Mouse (Mus musculus): ENCODE results near the gene Tstd2. TPM values are rescaled to one million over a fixed set of nuclear protein-coding genes. Genes with fewer than 3 reads are reported as not detected.

Gene Tstd2
- polyA plus RNA-seq, 1 experiment = 12.1 TPM

- H3K36me3 ChIP-seq (ENCODE audit: control insufficient read depth, insufficient read depth, low read length) = peaks cover 34% of the 10 kb centered on the region
- no peak overlapping the region for H3K4me3 ChIP-seq (ENCODE audit: extremely low read depth, insufficient read depth, insufficient read length)
- no peak overlapping the region for H3K27ac ChIP-seq (ENCODE audit: insufficient read depth, low read length)
- no peak for TF ChIP-seq CTCF (IDR thresholded peaks at IDR 0.05; ENCODE audit: extremely low read depth, insufficient read depth, insufficient read length, insufficient replicate concordance)
- TF ChIP-seq POLR2A (IDR thresholded peaks at IDR 0.05; ENCODE audit: low read depth, low read length) = no peak
- no peak for DNase-seq (ENCODE audit: low read depth in 1 of 2, low spot score in 2 of 2)
- H3K4me1 ChIP-seq (ENCODE audit: control insufficient read depth, insufficient read depth, insufficient read length) = no peaks in the 10 kb centered on the region
- WGBS = 95% methylated on average over 5 of the region's 5 CpGs
- no peaks in the 10 kb centered on the region for H3K27me3 ChIP-seq (ENCODE audit: control insufficient read depth, insufficient read depth, low read length)
Measured at GRCm38 (mm10) chr4:46177018-46177417, 38.5 kb upstream of the Tstd2 start.

DNA sequence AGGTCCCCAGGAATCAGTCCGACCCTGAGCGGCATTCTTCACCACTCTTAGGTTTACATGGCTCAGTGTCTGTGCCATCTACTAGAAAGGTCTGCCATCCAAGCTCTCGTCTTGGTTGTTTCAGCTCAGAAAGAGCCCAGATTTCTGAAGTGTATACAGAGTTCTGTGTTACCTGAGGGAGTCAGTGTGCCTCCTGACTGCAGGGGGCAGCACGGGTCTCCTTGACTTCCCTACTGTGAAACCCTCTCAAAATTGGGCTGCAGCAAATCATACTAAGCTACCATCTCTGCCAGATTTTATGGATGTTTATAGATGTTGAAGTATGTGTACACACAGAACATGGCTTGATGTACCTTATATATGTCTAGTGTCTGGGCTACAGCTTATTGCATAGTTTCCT lies 37.8 kb upstream of the Tstd2 start:
- Histone ChIP-seq H3K27me3 (ENCODE audit: control insufficient read depth, insufficient read depth, low read length) (no peaks in the 10 kb centered on the region), H3K4me1 (ENCODE audit: control insufficient read depth, insufficient read depth, insufficient read length) (no peaks in the 10 kb centered on the region), H3K36me3 (ENCODE audit: control insufficient read depth, insufficient read depth, low read length) (peaks cover 34% of the 10 kb centered on the region), H3K27ac (ENCODE audit: insufficient read depth, low read length) (no peak overlapping the region), H3K4me3 (ENCODE audit: extremely low read depth, insufficient read depth, insufficient read length) (no peak overlapping the region)
- no peak for TF ChIP-seq POLR2A (IDR thresholded peaks at IDR 0.05; ENCODE audit: low read depth, low read length)
- TF ChIP-seq CTCF (IDR thresholded peaks at IDR 0.05; ENCODE audit: extremely low read depth, insufficient read depth, insufficient read length, insufficient replicate concordance) = no peak
- DNase-seq (ENCODE audit: low read depth in 1 of 2, low spot score in 2 of 2) = no peak
- 84% methylated on average over 4 of the region's 4 CpGs for WGBS

DNA sequence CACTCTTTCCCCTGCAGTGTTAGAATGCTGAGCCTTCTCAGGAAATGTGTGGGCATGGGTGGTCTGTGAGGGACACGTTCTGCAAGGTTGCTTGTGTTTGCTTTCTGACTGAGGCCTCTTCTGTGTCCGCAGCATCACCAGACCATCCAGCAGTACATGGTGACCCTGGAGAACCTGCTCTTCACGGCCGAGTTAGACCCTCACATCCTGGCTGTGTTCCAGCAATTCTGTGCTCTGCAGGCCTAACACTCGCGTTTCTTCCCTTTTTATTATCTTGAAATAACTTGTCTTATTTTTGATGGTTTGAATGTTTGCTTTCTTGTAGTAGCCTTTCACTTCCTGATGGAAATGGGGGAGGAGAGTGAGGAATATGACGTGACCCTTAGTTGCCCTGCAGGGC lies 33.3 kb upstream of the Tstd2 start:
- WGBS = 67% methylated on average over 7 of the region's 7 CpGs

GRCm38 (mm10) chr4:46165831-46166230 lies 27.3 kb upstream of the Tstd2 start:
- Histone ChIP-seq H3K36me3 (ENCODE audit: control insufficient read depth, insufficient read depth, low read length) (peaks cover 53% of the 10 kb centered on the region), H3K4me3 (ENCODE audit: extremely low read depth, insufficient read depth, insufficient read length) (no peak overlapping the region), H3K27me3 (ENCODE audit: control insufficient read depth, insufficient read depth, low read length) (no peaks in the 10 kb centered on the region), H3K4me1 (ENCODE audit: control insufficient read depth, insufficient read depth, insufficient read length) (no peaks in the 10 kb centered on the region), H3K27ac (ENCODE audit: insufficient read depth, low read length) (no peak overlapping the region)
- DNase-seq (ENCODE audit: low read depth in 1 of 2, low spot score in 2 of 2) = no peak
- no peak for TF ChIP-seq POLR2A (IDR thresholded peaks at IDR 0.05; ENCODE audit: low read depth, low read length)
- no peak for TF ChIP-seq CTCF (IDR thresholded peaks at IDR 0.05; ENCODE audit: extremely low read depth, insufficient read depth, insufficient read length, insufficient replicate concordance)
- WGBS = 93% methylated on average over 5 of the region's 5 CpGs

More for the DNA sequence above, 33.3 kb upstream of the Tstd2 start:
- TF ChIP-seq CTCF (IDR thresholded peaks at IDR 0.05; ENCODE audit: extremely low read depth, insufficient read depth, insufficient read length, insufficient replicate concordance) = no peak
- TF ChIP-seq POLR2A (IDR thresholded peaks at IDR 0.05; ENCODE audit: low read depth, low read length) = no peak
- H3K27me3 ChIP-seq (ENCODE audit: control insufficient read depth, insufficient read depth, low read length) = no peaks in the 10 kb centered on the region
- no peak for DNase-seq (ENCODE audit: low read depth in 1 of 2, low spot score in 2 of 2)
- H3K36me3 ChIP-seq (ENCODE audit: control insufficient read depth, insufficient read depth, low read length) = peaks cover 57% of the 10 kb centered on the region
- no peak overlapping the region for H3K4me3 ChIP-seq (ENCODE audit: extremely low read depth, insufficient read depth, insufficient read length)
- H3K4me1 ChIP-seq (ENCODE audit: control insufficient read depth, insufficient read depth, insufficient read length) = no peaks in the 10 kb centered on the region
- H3K27ac ChIP-seq (ENCODE audit: insufficient read depth, low read length) = no peak overlapping the region

GRCm38 (mm10) chr4:46164027-46164426 lies 25.5 kb upstream of the Tstd2 start:
- no peak overlapping the region for H3K27ac ChIP-seq (ENCODE audit: insufficient read depth, low read length)
- H3K4me1 ChIP-seq (ENCODE audit: control insufficient read depth, insufficient read depth, insufficient read length) = no peaks in the 10 kb centered on the region
- 46% methylated on average over 2 of the region's 2 CpGs for WGBS
- DNase-seq (ENCODE audit: low read depth in 1 of 2, low spot score in 2 of 2) = no peak
- no peaks in the 10 kb centered on the region for H3K27me3 ChIP-seq (ENCODE audit: control insufficient read depth, insufficient read depth, low read length)
- TF ChIP-seq POLR2A (IDR thresholded peaks at IDR 0.05; ENCODE audit: low read depth, low read length) (no peak), CTCF (IDR thresholded peaks at IDR 0.05; ENCODE audit: extremely low read depth, insufficient read depth, insufficient read length, insufficient replicate concordance) (no peak)
- no peak overlapping the region for H3K4me3 ChIP-seq (ENCODE audit: extremely low read depth, insufficient read depth, insufficient read length)
- peaks cover 46% of the 10 kb centered on the region for H3K36me3 ChIP-seq (ENCODE audit: control insufficient read depth, insufficient read depth, low read length)

DNA sequence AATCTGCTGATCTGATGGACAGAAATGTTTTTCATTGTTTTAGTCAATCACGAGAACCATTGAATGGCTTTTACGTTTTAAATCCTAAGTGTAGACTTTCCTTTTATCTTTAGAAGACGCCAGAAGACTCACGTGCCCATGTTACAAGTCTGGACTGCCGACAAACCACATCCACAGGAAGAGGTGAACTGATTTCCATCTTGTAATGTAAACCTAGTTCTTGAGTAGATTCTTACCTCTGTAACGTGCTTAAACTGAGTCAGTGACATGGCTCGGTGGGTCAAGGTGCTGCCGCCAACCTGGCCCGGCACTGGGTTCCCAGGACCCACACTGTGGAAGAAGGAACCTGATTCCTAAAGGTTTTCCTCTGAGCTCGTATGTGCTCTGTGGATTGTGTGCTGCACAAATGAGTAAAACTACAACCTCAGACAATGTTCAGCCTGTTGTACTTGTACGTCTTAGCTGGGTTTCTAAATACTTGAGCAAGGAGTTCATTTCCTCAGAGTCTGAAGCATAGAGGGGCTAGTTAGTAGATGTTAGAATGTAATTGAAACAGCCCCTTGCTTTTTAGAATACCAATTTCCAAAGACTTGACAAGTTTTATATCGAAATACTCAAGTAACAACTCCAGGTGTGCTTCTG lies 13.5 kb upstream of the Tstd2 start:
- no peaks in the 10 kb centered on the region for H3K4me1 ChIP-seq (ENCODE audit: control insufficient read depth, insufficient read depth, insufficient read length)
- no peak overlapping the region; the same call in 1 of the 2 replicates for H3K27ac ChIP-seq (ENCODE audit: insufficient read depth, low read length)
- peak in 1 of 2 experiments; percentile 28 for DNase-seq (ENCODE audit: low read depth in 1 of 2, low spot score in 2 of 2)
- no peak overlapping the region for H3K4me3 ChIP-seq (ENCODE audit: extremely low read depth, insufficient read depth, insufficient read length)
- no peak for TF ChIP-seq CTCF (IDR thresholded peaks at IDR 0.05; ENCODE audit: extremely low read depth, insufficient read depth, insufficient read length, insufficient replicate concordance)
- no peak for TF ChIP-seq POLR2A (IDR thresholded peaks at IDR 0.05; ENCODE audit: low read depth, low read length)
- H3K27me3 ChIP-seq (ENCODE audit: control insufficient read depth, insufficient read depth, low read length) = no peaks in the 10 kb centered on the region
- peaks cover 49% of the 10 kb centered on the region for H3K36me3 ChIP-seq (ENCODE audit: control insufficient read depth, insufficient read depth, low read length)
- WGBS = 78% methylated on average over 12 of the region's 12 CpGs

- no peaks in the 10 kb centered on the region for H3K4me1 ChIP-seq (ENCODE audit: control insufficient read depth, insufficient read depth, insufficient read length)
- H3K36me3 ChIP-seq (ENCODE audit: control insufficient read depth, insufficient read depth, low read length) = peaks cover 28% of the 10 kb centered on the region
- no peak overlapping the region for H3K4me3 ChIP-seq (ENCODE audit: extremely low read depth, insufficient read depth, insufficient read length)
- TF ChIP-seq POLR2A (IDR thresholded peaks at IDR 0.05; ENCODE audit: low read depth, low read length) = no peak
- no peak for TF ChIP-seq CTCF (IDR thresholded peaks at IDR 0.05; ENCODE audit: extremely low read depth, insufficient read depth, insufficient read length, insufficient replicate concordance)
- H3K27me3 ChIP-seq (ENCODE audit: control insufficient read depth, insufficient read depth, low read length) = no peaks in the 10 kb centered on the region
- H3K27ac ChIP-seq (ENCODE audit: insufficient read depth, low read length) = no peak overlapping the region
- WGBS = 97% methylated on average over 1 of the region's 1 CpGs
- no peak for DNase-seq (ENCODE audit: low read depth in 1 of 2, low spot score in 2 of 2)
Measured at GRCm38 (mm10) chr4:46146881-46147280, 8.4 kb upstream of the Tstd2 start.

Measured in spleen, adult 2 months (tissue).